Mouse (Mus musculus) ovary, postnatal 36 days (tissue): ENCODE results near the gene Mycbpap.
A peak's percentile ranks its signal among the peaks of the same experiment; 100 is the strongest.

ENCODE experiments used
- DNase-seq: peaks from one replicate; pipeline ENCODE4 v3.0.0; 2022; ENCODE audit warnings: low spot score, mixed read lengths

Gene Mycbpap

GRCm38 (mm10) chr11:94528879-94529278 lies 7.3 kb upstream of the Mycbpap start:
- no peak for DNase-seq

- no peak for DNase-seq
Observed at GRCm38 (mm10) chr11:94526171-94526879, 4.8 kb upstream of the Mycbpap start.

GRCm38 (mm10) chr11:94513452-94513851 lies 8.1 kb downstream of the Mycbpap start:
- DNase-seq = no peak

GRCm38 (mm10) chr11:94508976-94509375 lies 12.6 kb downstream of the Mycbpap start:
- no peak for DNase-seq

DNA sequence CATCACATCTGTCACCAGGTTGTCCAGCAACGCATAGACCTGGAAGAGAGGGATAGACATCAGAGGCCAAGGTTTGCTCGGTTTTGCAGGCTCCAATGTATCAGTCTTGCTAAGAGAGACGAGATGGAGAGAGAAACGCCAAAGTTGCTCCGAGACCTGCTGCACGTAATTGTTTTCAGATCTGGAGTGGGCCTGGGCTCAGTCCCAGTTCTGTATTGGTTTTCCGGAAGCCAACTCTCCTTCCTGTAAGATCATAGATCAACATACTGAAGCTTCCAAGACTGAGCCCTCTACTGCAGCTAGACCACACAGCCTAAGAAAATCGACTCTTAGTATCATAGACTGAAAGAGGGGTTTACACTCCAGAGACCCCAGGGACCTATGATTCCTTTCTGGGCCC lies 20.1 kb downstream of the Mycbpap start:
- DNase-seq = no peak

- no peak for DNase-seq
Observed at GRCm38 (mm10) chr11:94500362-94500761, 21.2 kb downstream of the Mycbpap start.

DNA sequence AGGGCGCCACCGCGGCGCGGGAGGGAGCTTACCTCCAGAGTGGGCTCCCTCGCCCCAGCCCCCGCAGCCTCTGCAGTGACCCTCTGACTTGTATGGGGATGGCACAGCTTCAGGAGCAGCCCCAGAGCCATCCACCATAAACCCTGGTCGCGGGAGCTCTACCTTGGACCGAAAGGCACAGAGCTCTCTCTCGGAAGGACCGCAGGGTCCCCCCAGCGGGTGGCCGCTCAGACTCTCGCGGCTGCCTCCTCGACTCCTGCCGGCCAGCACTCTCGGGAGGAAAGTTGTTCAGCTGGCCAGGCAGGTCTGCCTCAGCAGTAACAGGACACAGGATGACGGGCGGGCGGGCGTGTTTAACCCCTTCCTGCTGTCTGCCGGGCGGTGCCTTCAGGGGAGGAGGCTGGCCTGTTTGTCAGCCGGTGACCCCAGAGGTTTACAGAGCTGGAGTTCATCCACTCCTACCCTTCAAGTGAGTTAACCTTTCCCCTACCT lies 21.8 kb downstream of the Mycbpap start, which contains the start of gene Epn3:
TSS of gene Epn3 (minus strand) at position 314 of the 492 bp plus-strand sequence.
- peak; percentile 60 for DNase-seq

- no peak for DNase-seq
Observed at GRCm38 (mm10) chr11:94499035-94499434, 22.5 kb downstream of the Mycbpap start.

- DNase-seq = peak; percentile 69
Observed at GRCm38 (mm10) chr11:94498093-94498996, 23.2 kb downstream of the Mycbpap start.

- no peak for DNase-seq
Observed at GRCm38 (mm10) chr11:94495415-94495814, 26.1 kb downstream of the Mycbpap start.

GRCm38 (mm10) chr11:94491749-94492099 lies 29.8 kb downstream of the Mycbpap start:
- no peak for DNase-seq

DNA sequence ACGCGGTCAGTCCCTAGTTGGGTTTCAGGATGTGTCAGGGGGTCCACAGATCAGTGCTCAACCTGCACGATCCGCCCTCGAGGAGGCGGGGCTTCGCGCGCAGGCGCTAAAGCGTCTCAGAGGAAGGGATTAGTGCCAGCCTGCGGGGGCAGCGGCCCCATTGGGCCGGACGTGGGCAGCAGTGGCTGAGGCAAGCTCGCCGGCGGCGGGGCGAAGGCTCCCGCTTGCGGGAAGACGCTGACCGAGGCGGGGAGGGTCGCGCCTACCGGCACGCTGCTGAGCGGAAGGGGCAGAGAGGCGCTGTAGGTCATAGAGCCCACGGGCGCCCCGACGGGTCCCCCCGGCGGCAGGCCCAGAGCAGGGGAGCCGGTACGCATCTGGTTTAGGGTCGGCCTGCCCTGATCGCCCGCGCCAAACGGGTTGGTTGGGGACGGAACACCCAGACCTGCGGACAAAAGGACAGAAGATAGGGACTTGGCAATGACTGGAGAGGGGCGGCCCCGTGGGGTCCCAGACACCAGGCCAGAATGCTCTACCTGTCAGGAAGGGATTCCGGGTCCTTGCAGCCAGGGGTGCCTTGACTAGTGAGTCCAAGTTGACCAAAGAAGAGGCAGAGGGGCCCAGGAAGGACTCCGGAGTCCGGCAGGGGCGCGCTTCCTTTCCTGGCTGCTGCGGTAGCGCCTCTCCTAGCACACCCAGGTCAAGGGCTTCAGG lies 30.4 kb downstream of the Mycbpap start:
- DNase-seq = peak; percentile 63

GRCm38 (mm10) chr11:94489745-94490144 lies 31.8 kb downstream of the Mycbpap start:
- no peak for DNase-seq

DNA sequence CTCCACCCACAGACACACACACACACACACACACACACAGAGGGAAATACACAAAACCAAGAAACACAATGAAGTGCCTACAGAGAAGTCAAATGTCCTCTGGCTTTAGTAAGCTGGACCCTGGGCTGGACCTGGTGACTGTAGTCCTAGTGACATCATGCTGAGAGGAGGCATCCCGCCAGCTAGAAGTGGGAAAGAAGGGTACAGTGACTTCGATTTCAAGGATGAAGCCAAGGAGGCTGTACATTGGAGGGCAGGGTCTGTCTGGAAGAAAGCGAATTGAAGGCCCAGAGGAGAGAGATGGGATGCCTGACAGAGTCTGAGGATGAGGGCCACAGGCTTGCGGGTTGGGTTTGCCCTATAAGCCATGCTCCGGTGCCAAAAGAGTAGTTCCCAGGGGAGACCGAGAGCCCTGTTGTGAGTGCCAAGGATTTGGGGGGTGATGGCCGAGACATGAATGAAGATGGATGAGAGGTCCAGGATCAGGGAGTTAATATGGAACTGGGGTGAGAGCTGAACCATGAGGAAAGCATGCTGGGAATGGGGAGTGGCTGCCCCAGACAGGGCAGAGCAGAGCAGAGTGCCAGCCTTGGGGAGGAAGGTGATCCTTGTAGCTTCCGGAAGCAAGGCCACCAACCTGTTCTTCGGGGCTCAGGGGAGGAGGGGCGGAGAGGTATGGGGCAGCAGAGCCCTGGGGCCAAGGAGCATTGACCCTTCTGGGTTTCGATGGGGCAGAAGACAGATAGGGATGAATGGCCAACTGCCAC lies 32.6 kb downstream of the Mycbpap start:
- no peak for DNase-seq

GRCm38 (mm10) chr11:94486001-94486400 lies 35.5 kb downstream of the Mycbpap start, which contains the start of gene Spata20:
TSS of gene Spata20 (minus strand) at chr11:94486179.
- peak; percentile 84 for DNase-seq

GRCm38 (mm10) chr11:94485223-94485622 lies 36.3 kb downstream of the Mycbpap start:
- DNase-seq = no peak

- no peak for DNase-seq
Observed at GRCm38 (mm10) chr11:94484636-94485035, 36.9 kb downstream of the Mycbpap start.

- no peak for DNase-seq
Observed at GRCm38 (mm10) chr11:94483921-94484320, 37.6 kb downstream of the Mycbpap start.

GRCm38 (mm10) chr11:94483436-94483835 lies 38.1 kb downstream of the Mycbpap start:
- no peak for DNase-seq

GRCm38 (mm10) chr11:94482738-94483137 lies 38.8 kb downstream of the Mycbpap start:
- DNase-seq = no peak

GRCm38 (mm10) chr11:94481963-94482362 lies 39.6 kb downstream of the Mycbpap start:
- no peak for DNase-seq
